Mouse (Mus musculus) MEL (cell line): ENCODE measurements around the gene Mrpl27. TPM values are rescaled to one million over a fixed set of nuclear protein-coding genes. Genes with fewer than 3 reads are reported as not detected.

Experiments
- DNase-seq: peaks from one replicate; pipeline ENCODE4 v3.0.0; 2011; ENCODE audit warnings: low read depth, low spot score
- H3K27ac ChIP-seq: 2 replicates; pipeline ENCODE4 v1.5.1; 2012; ENCODE audit warnings: low read depth, mild to moderate bottlenecking, control low read depth, low read length, moderate library complexity; ENCODE audit not compliant: control insufficient read depth
- H3K27me3 ChIP-seq, 2 experiments: fragments of 150-350 bp in 1 of 2; sonication (generic) in 1 of 2; 2 replicates each; pipeline ENCODE4 v1.6.1; 2012; ENCODE audit warnings: low read length in 2 of 2, mild to moderate bottlenecking in 2 of 2, improper control_type of control experiment in 1 of 2, moderate library complexity in 1 of 2; ENCODE audit not compliant: insufficient read depth in 2 of 2, control insufficient read depth in 1 of 2
- H3K36me3 ChIP-seq, 2 experiments: 2 replicates each; pipeline ENCODE4 v1.6.1; 2012 to 2014; ENCODE audit warnings: low read length in 2 of 2, improper control_type of control experiment in 1 of 2, inconsistent platforms in 1 of 2, mild to moderate bottlenecking in 1 of 2; ENCODE audit not compliant: insufficient read depth in 2 of 2, control insufficient read depth in 1 of 2
- H3K4me1 ChIP-seq, 2 experiments: fragments of 150-350 bp in 1 of 2; sonication (generic) in 1 of 2; 2 replicates each; pipeline ENCODE4 v1.6.1; 2012; ENCODE audit warnings: low read length in 2 of 2, improper control_type of control experiment in 1 of 2, mild to moderate bottlenecking in 1 of 2; ENCODE audit not compliant: insufficient read depth in 2 of 2, control insufficient read depth in 1 of 2
- H3K4me3 ChIP-seq, 2 experiments: fragments of 150-350 bp in 1 of 2; sonication (generic) in 1 of 2; 2 replicates each; pipeline ENCODE4 v1.5.1; 2012; ENCODE audit warnings: low read depth in 2 of 2, low read length in 2 of 2, mild to moderate bottlenecking in 2 of 2, moderate library complexity in 2 of 2, control low read depth in 1 of 2, improper control_type of control experiment in 1 of 2; ENCODE audit not compliant: control insufficient read depth in 1 of 2, insufficient read depth in 1 of 2
- H3K79me2 ChIP-seq: 2 replicates; pipeline ENCODE4 v1.6.1; 2012; ENCODE audit warnings: mild to moderate bottlenecking, low read length, moderate library complexity; ENCODE audit not compliant: control insufficient read depth, poor library complexity, insufficient read depth
- H3K9ac ChIP-seq: 2 replicates; pipeline ENCODE4 v1.6.1; 2012; ENCODE audit warnings: low read depth, mild to moderate bottlenecking, control low read depth, low read length, moderate library complexity; ENCODE audit not compliant: control insufficient read depth, poor library complexity, severe bottlenecking
- H3K9me3 ChIP-seq: fragments of 150-350 bp; sonication (generic); replicated peaks from 2 replicates; pipeline ENCODE4 v1.6.1; 2012; ENCODE audit warnings: mild to moderate bottlenecking, low read length, improper control_type of control experiment, moderate library complexity; ENCODE audit not compliant: insufficient read depth
- CHD2 ChIP-seq: IDR thresholded peaks from 2 replicates; pipeline ENCODE4 v1.6.1; 2011; ENCODE audit warnings: low read length, improper control_type of control experiment
- E2F4 ChIP-seq: IDR thresholded peaks from 2 replicates; pipeline ENCODE4 v1.6.1; 2011; ENCODE audit warnings: low read depth, low read length, improper control_type of control experiment, borderline replicate concordance
- ELF1 ChIP-seq: IDR thresholded peaks from 2 replicates; pipeline ENCODE4 v1.6.1; 2014; ENCODE audit warnings: low read depth, mild to moderate bottlenecking, inconsistent platforms, low read length, improper control_type of control experiment, moderate library complexity
- EP300 ChIP-seq, 2 experiments: IDR thresholded peaks; 2 replicates each; pipeline ENCODE4 v1.6.1; 2011; ENCODE audit warnings: improper control_type of control experiment in 2 of 2, low read length in 2 of 2, low read depth in 1 of 2, mild to moderate bottlenecking in 1 of 2
- ETS1 ChIP-seq: IDR thresholded peaks from 2 replicates; pipeline ENCODE4 v1.6.1; 2012; ENCODE audit warnings: low read depth, mild to moderate bottlenecking, inconsistent platforms, low read length, improper control_type of control experiment, moderate library complexity
- GABPA ChIP-seq: IDR thresholded peaks from 2 replicates; pipeline ENCODE4 v1.6.1; 2012; ENCODE audit warnings: low read depth, mild to moderate bottlenecking, inconsistent platforms, low read length, improper control_type of control experiment, moderate library complexity
- JUND ChIP-seq: IDR thresholded peaks from 2 replicates; pipeline ENCODE4 v1.6.1; 2011; ENCODE audit warnings: low read depth, mild to moderate bottlenecking, improper control_type of control experiment, low read length
- KAT2A ChIP-seq: conservative IDR thresholded peaks from 2 replicates; pipeline ENCODE4 v1.6.1; 2012; ENCODE audit warnings: low read depth, low read length, improper control_type of control experiment, inconsistent platforms
- MAFK ChIP-seq: IDR thresholded peaks from 2 replicates; pipeline ENCODE4 v1.6.1; 2011; ENCODE audit warnings: low read depth, mild to moderate bottlenecking, low read length, improper control_type of control experiment, borderline replicate concordance
- MAX ChIP-seq: IDR thresholded peaks from 2 replicates; pipeline ENCODE4 v1.6.1; 2011; ENCODE audit warnings: low read length, improper control_type of control experiment
- MAZ ChIP-seq: IDR thresholded peaks from 2 replicates; pipeline ENCODE4 v1.6.1; 2012; ENCODE audit warnings: low read depth, mild to moderate bottlenecking, inconsistent platforms, low read length, improper control_type of control experiment
- MEF2A ChIP-seq: IDR thresholded peaks from 2 replicates; pipeline ENCODE4 v1.6.1; 2014; ENCODE audit warnings: low read depth, mild to moderate bottlenecking, inconsistent platforms, low read length, improper control_type of control experiment; ENCODE audit not compliant: poor library complexity, insufficient replicate concordance, severe bottlenecking; ENCODE audit errors: extremely low read depth
- MXI1 ChIP-seq: IDR thresholded peaks from 2 replicates; pipeline ENCODE4 v1.6.1; 2011; ENCODE audit warnings: mild to moderate bottlenecking, low read depth, low read length, improper control_type of control experiment
- NELFE ChIP-seq: IDR thresholded peaks from 2 replicates; pipeline ENCODE4 v1.6.1; 2011; ENCODE audit warnings: low read depth, low read length, improper control_type of control experiment
- POLR2A ChIP-seq, 2 experiments: IDR thresholded peaks; 2 replicates each; pipeline ENCODE4 v1.6.1; 2011 to 2012; ENCODE audit warnings: low read length in 2 of 2, mild to moderate bottlenecking in 2 of 2, control low read depth in 1 of 2, improper control_type of control experiment in 1 of 2, low read depth in 1 of 2, moderate library complexity in 1 of 2; ENCODE audit not compliant: control insufficient read depth in 1 of 2, insufficient read depth in 1 of 2, poor library complexity in 1 of 2
- POLR2AphosphoS2 ChIP-seq: IDR thresholded peaks from 2 replicates; pipeline ENCODE4 v1.6.1; 2011; ENCODE audit warnings: low read length, improper control_type of control experiment
- POLR2AphosphoS5 ChIP-seq: IDR thresholded peaks from 2 replicates; pipeline ENCODE4 v1.6.1; 2012; ENCODE audit warnings: low read depth, borderline replicate concordance, mild to moderate bottlenecking, inconsistent platforms, low read length, moderate library complexity, mixed read lengths
- RCOR1 ChIP-seq: IDR thresholded peaks from 2 replicates; pipeline ENCODE4 v1.6.1; 2012; ENCODE audit warnings: low read depth, mild to moderate bottlenecking, inconsistent platforms, low read length, improper control_type of control experiment
- SMC3 ChIP-seq: IDR thresholded peaks from 2 replicates; pipeline ENCODE4 v1.6.1; 2011; ENCODE audit warnings: low read depth, low read length, improper control_type of control experiment
- TBP ChIP-seq: IDR thresholded peaks from 2 replicates; pipeline ENCODE4 v1.8.0; 2011; ENCODE audit warnings: low read depth, low read length, improper control_type of control experiment
- USF1 ChIP-seq: IDR thresholded peaks from 2 replicates; pipeline ENCODE4 v1.6.1; 2014; ENCODE audit warnings: low read depth, mild to moderate bottlenecking, inconsistent platforms, low read length, improper control_type of control experiment, moderate library complexity
- USF2 ChIP-seq, 2 experiments: IDR thresholded peaks; 2 replicates each; pipeline ENCODE4 v1.6.1; 2011 to 2012; ENCODE audit warnings: improper control_type of control experiment in 2 of 2, low read length in 2 of 2, borderline replicate concordance in 1 of 2, inconsistent platforms in 1 of 2, low read depth in 1 of 2, mild to moderate bottlenecking in 1 of 2; ENCODE audit not compliant: insufficient read depth in 1 of 2
- ZC3H11A ChIP-seq: IDR thresholded peaks from 2 replicates; pipeline ENCODE4 v1.6.1; 2012; ENCODE audit warnings: low read depth, mild to moderate bottlenecking, inconsistent platforms, low read length, improper control_type of control experiment
- ZKSCAN1 ChIP-seq: IDR thresholded peaks from 2 replicates; pipeline ENCODE4 v1.6.1; 2012; ENCODE audit warnings: low read depth, mild to moderate bottlenecking, inconsistent platforms, low read length, improper control_type of control experiment, moderate library complexity
- ZMIZ1 ChIP-seq: IDR thresholded peaks from 2 replicates; pipeline ENCODE4 v1.6.1; 2012; ENCODE audit warnings: low read depth, mild to moderate bottlenecking, inconsistent platforms, low read length, improper control_type of control experiment, moderate library complexity
- polyA plus RNA-seq, 2 experiments: library from polyadenylated mRNA; stranded (reverse) in 1 of 2; unstranded in 1 of 2; fragments of >175 nt in 1 of 2; fragments of >200 nt in 1 of 2; gene quantifications; 2 replicates each; pipeline versions ENCODE4 v1.2.1 to v1.2.4; 2012; ENCODE audit warnings: low replicate concordance in 2 of 2, low read depth in 1 of 2; ENCODE audit not compliant: insufficient read length in 2 of 2, insufficient read depth in 1 of 2, missing spikeins in 1 of 2
- total RNA-seq: library from RNA; depleted of rRNA; stranded (reverse); fragments of 300-350 nt; gene quantifications from 2 replicates; pipeline ENCODE4 v1.2.3, GENCODE M21; 2012

The Mrpl27 gene
- total and polyA plus RNA-seq, 3 experiments: 102 to 129 TPM; not detected in 1

- TF ChIP-seq GABPA (no peak), POLR2AphosphoS2 (no peak), ZC3H11A (no peak), POLR2A (IDR thresholded peaks at IDR 0.05; ENCODE audit: control insufficient read depth in 1 of 2, insufficient read depth in 1 of 2, low read depth in 1 of 2, low read length in 2 of 2, poor library complexity in 1 of 2) (no peak; a peak in 1 of 4 replicates), USF2 (IDR thresholded peaks at IDR 0.05; ENCODE audit: borderline replicate concordance in 1 of 2, insufficient read depth in 1 of 2, low read depth in 1 of 2, low read length in 2 of 2) (no peak), CHD2 (no peak), EP300 (IDR thresholded peaks at IDR 0.05; ENCODE audit: low read depth in 1 of 2, low read length in 2 of 2) (no peak), ZKSCAN1 (no peak), ZMIZ1 (no peak), NELFE (no peak), TBP (no peak), ETS1 (peak; percentile 26; the same call in 1 of the 2 replicates), JUND (no peak), MAX (peak; percentile 92), POLR2AphosphoS5 (no peak), RCOR1 (0 out of 2 replicates have a peak, but pooled peaks have one; percentile 23), USF1 (peak; percentile 77)
- TF ChIP-seq, all 39 proteins: peak for 10
These were observed 23.2 kb upstream of the Mrpl27 start (continued) for GRCm38 (mm10) chr11:94630199-94631011.

- DNase-seq: no peak
- Histone ChIP-seq H3K27ac (no peak overlapping the region), H3K4me3 (no peak overlapping the region), H3K4me1 (peaks cover 5 to 8% of the 10 kb centered on the region in 2 experiments), H3K9ac (no peak overlapping the region), H3K27me3 (no peaks in the 10 kb centered on the region), H3K9me3 (no peaks in the 10 kb centered on the region), H3K36me3 (peaks cover 20 to 45% of the 10 kb centered on the region in 2 experiments), H3K79me2 (peaks cover 32% of the 10 kb centered on the region)
- no peak for TF ChIP-seq USF2 (IDR thresholded peaks at IDR 0.05; ENCODE audit: borderline replicate concordance in 1 of 2, insufficient read depth in 1 of 2, low read depth in 1 of 2, low read length in 2 of 2)
These were observed 21.6 kb upstream of the Mrpl27 start for GRCm38 (mm10) chr11:94631969-94632368.

GRCm38 (mm10) chr11:94632988-94633387 is 20.6 kb upstream of the Mrpl27 start:
- Histone ChIP-seq H3K4me1 (peaks cover 5 to 8% of the 10 kb centered on the region in 2 experiments), H3K27me3 (no peaks in the 10 kb centered on the region), H3K27ac (no peak overlapping the region), H3K79me2 (peaks cover 32% of the 10 kb centered on the region), H3K4me3 (no peak overlapping the region), H3K9ac (no peak overlapping the region), H3K9me3 (no peaks in the 10 kb centered on the region), H3K36me3 (peaks cover 20 to 48% of the 10 kb centered on the region in 2 experiments)
- TF ChIP-seq MEF2A (no peak), ZKSCAN1 (no peak), SMC3 (no peak), E2F4 (no peak), ELF1 (no peak), MAZ (no peak), KAT2A (no peak), MAX (no peak), MXI1 (no peak), MAFK (no peak), EP300 (IDR thresholded peaks at IDR 0.05; ENCODE audit: low read depth in 1 of 2, low read length in 2 of 2) (no peak)
- no peak for DNase-seq
